Comparison of ENCODE assay signal across 1 mouse cellular context in the genomic region with DNA sequence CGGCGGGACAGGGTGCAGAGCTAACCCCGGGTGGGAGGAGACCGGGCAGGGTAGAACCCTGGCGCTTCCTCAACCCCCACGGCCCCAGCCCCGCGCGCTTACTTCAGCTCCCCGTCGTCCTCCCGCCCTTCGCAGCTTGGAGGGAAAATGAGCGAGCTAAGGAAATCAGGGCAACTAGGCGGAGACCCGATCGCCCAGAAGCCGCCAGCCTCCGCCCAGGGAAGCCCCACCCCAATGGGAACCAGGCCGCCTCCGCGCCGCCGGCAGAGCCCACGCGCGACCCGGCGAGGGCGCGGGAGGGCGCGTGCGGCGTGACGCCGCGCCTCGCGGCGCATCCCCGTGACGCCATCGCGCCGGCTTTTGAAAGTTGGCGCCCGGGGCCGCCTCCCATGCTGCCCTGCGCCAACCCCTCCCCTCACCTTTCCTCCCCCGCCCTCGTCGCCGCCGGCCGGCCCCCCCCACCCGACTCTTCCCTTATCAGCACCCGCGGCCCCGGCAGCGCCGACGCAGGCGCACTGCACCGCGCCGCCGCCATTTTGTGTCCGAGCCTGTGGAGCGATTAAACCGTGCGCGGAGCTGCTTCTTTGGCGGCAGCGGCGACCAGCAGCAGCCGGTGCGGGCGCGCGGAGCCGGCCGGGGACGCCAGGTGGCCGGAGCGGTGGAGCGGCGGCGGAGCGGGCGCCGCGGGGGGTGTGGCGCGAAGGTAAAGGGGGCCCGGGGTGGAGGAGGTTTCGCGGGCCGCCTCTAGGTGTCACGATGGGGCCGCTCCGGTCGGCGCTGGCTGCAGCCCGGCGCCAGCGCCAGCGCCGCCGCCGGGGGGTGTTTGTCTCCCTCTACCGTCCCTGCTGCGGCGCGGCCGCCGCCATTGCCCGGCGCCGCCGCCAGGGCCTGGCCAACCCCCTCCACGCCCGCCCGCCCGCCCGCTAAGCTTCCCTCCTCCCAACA.
TF ChIP-seq lines count a peak whose summit lies in the region.

A gene (plus strand): TSS at position 551 of the 945 bp plus-strand sequence.

TF ChIP-seq in MEL, 35 proteins besides CTCF, POLR2A, EP300 and RAD21 (continued from another document):
- no peak for TF ChIP-seq ZKSCAN1 (IDR thresholded peaks at IDR 0.05; ENCODE audit: low read depth, low read length)
- no peak for TF ChIP-seq USF2 (IDR thresholded peaks at IDR 0.05; ENCODE audit: borderline replicate concordance in 1 of 2, insufficient read depth in 1 of 2, low read depth in 1 of 2, low read length in 2 of 2)
- no peak for TF ChIP-seq TBP (IDR thresholded peaks at IDR 0.05; ENCODE audit: low read depth, low read length)
- no peak for TF ChIP-seq UBTF (IDR thresholded peaks at IDR 0.05; ENCODE audit: borderline replicate concordance, insufficient read depth, low read depth, low read length)
- TF ChIP-seq POLR2AphosphoS5 (IDR thresholded peaks at IDR 0.05; ENCODE audit: borderline replicate concordance, low read depth, low read length), result no peak
- TF ChIP-seq MAZ (IDR thresholded peaks at IDR 0.05; ENCODE audit: low read depth, low read length), result peak; percentile 85; the same call in 1 of the 2 replicates
- no peak for TF ChIP-seq POLR2AphosphoS2 (IDR thresholded peaks at IDR 0.05; ENCODE audit: low read length)
- TF ChIP-seq JUND (IDR thresholded peaks at IDR 0.05; ENCODE audit: low read depth, low read length), result no peak
- no peak for TF ChIP-seq CHD2 (IDR thresholded peaks at IDR 0.05; ENCODE audit: low read length)
- TF ChIP-seq ZMIZ1 (IDR thresholded peaks at IDR 0.05; ENCODE audit: low read depth, low read length), result no peak
